Mouse (Mus musculus) small intestine, adult 2 months (tissue): ENCODE results near the gene Cmip. TPM values are rescaled to one million over a fixed set of nuclear protein-coding genes. Genes with fewer than 3 reads are reported as not detected.

ENCODE experiments used
- H3K27ac ChIP-seq: fragments of 200-500 bp; 2 replicates; pipeline ENCODE4 v1.5.1; 2012; ENCODE audit warnings: low read depth, low read length, control low read depth, inconsistent platforms; ENCODE audit not compliant: insufficient read depth
- H3K27me3 ChIP-seq: fragments of 200-500 bp; 2 replicates; pipeline ENCODE4 v1.6.1; 2012; ENCODE audit warnings: mild to moderate bottlenecking, moderate library complexity, low read length, inconsistent platforms; ENCODE audit not compliant: control insufficient read depth, insufficient read depth
- H3K36me3 ChIP-seq: fragments of 200-500 bp; 2 replicates; pipeline ENCODE4 v1.6.1; 2012; ENCODE audit warnings: mild to moderate bottlenecking, low read length, control low read depth, inconsistent platforms; ENCODE audit not compliant: control insufficient read depth, insufficient read depth
- H3K4me1 ChIP-seq: fragments of 200-500 bp; 2 replicates; pipeline ENCODE4 v1.6.1; 2012; ENCODE audit warnings: low read length, inconsistent platforms, mixed read lengths; ENCODE audit not compliant: control insufficient read depth, insufficient read depth, insufficient read length
- H3K4me3 ChIP-seq: fragments of 200-500 bp; 2 replicates; pipeline ENCODE4 v1.5.1; 2012; ENCODE audit warnings: low read depth, mild to moderate bottlenecking, control low read depth, inconsistent platforms, low read length, moderate library complexity
- CTCF ChIP-seq: fragments of 200-500 bp; IDR thresholded peaks from 2 replicates; pipeline ENCODE4 v1.5.1; 2012; ENCODE audit warnings: low read depth, mild to moderate bottlenecking, control low read depth, inconsistent platforms, low read length, moderate library complexity, mixed read lengths; ENCODE audit not compliant: insufficient replicate concordance, insufficient read length; ENCODE audit errors: extremely low read depth
- POLR2A ChIP-seq: fragments of 200-500 bp; IDR thresholded peaks from 2 replicates; pipeline ENCODE4 v1.6.1; 2012; ENCODE audit warnings: low read depth, mild to moderate bottlenecking, control low read depth, inconsistent platforms, low read length, moderate library complexity
- WGBS: fragments of 180-500 bp; shearing (Covaris S2); methylation state at CpG from one replicate; pipeline ENCODE4 v1.1.7; 2018; 5-methylcytosine and 5-hydroxymethylcytosine counted together
- polyA plus RNA-seq: library from polyadenylated mRNA; depleted of rRNA; stranded (reverse); fragments of >200 nt; gene quantifications from 2 replicates; pipeline ENCODE4 v1.2.3, GENCODE M21; 2012

Cmip gene
- polyA plus RNA-seq, 1 experiment: 129 TPM

DNA sequence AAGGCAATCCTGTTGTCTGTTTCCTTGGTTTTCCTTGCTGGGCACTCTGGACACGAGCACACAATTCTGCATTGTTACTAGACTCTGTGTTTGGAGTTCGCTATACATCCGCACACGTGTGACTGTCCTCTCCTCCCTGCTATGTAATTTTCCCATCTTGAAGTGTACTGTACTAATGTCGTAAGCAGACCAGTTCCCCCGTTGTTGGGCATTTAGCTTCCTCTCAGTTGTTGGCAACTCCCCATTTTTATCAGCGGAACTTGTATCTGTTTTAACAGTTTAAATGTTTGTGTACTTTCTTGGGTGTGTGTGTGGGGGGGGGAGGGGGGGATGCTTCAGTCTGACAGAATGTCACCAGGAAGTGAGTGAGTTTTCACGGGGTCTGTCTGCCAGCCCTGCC is 5.8 kb downstream of the Cmip start:
- Histone ChIP-seq H3K36me3 (no peaks in the 10 kb centered on the region), H3K4me1 (peaks cover 45% of the 10 kb centered on the region), H3K4me3 (no peak overlapping the region), H3K27me3 (no peaks in the 10 kb centered on the region), H3K27ac (peak overlapping the region; percentile 52)
- 9% methylated on average over 8 of the region's 8 CpGs for WGBS
- TF ChIP-seq CTCF (no peak), POLR2A (no peak)

DNA sequence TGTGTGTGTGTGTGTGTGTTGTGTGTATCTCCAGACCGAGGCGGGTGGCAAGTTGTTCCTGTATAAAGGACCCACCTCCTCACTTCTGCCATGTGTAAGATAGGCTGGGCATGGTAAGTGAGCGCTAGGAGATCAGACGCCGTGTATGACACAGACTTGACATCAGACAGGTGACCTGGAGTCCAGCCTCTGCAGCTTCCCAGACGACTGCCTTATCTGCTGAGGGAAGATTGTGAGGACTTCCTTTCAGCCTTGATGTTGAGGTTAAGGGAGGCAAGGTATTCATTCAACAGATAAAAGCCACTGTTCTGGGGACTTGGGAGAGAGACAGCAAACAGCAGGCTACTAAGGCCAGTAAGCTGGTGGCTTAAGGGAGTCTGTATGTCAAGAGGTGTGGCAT is 6.6 kb downstream of the Cmip start:
- 18% methylated on average over 6 of the region's 6 CpGs for WGBS
- H3K27ac ChIP-seq: peak overlapping the region; percentile 52
- H3K4me3 ChIP-seq: no peak overlapping the region
- TF ChIP-seq CTCF (no peak), POLR2A (no peak)
- no peaks in the 10 kb centered on the region; the same call in 1 of the 2 replicates for H3K36me3 ChIP-seq
- H3K4me1 ChIP-seq: peaks cover 48% of the 10 kb centered on the region
- no peaks in the 10 kb centered on the region for H3K27me3 ChIP-seq

DNA sequence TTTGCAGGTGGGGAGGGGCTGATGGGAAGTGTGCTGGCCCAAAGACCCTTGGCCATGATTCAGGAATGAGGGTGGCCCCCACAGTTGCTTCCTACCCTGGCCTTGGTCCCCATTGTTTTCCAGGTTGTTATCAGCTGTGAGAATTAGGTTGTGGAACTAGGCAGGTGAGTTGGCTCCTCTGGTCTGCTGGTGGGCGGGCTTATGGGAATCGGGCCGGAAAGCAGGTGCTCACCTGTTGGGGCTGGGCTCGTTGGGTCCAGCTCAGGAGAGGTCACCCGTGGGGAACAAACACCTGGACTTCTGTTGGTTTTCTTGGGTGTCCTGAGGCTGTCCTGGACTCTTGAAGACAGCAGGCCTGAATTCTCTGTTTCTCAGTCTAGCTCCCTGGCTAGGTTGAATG is 8.2 kb downstream of the Cmip start:
- no peak for TF ChIP-seq CTCF
- TF ChIP-seq POLR2A: no peak
- 26% methylated on average over 5 of the region's 5 CpGs for WGBS
- Histone ChIP-seq H3K27ac (no peak overlapping the region), H3K36me3 (no peaks in the 10 kb centered on the region; the same call in 1 of the 2 replicates), H3K4me1 (peaks cover 44% of the 10 kb centered on the region), H3K27me3 (no peaks in the 10 kb centered on the region), H3K4me3 (no peak overlapping the region)

DNA sequence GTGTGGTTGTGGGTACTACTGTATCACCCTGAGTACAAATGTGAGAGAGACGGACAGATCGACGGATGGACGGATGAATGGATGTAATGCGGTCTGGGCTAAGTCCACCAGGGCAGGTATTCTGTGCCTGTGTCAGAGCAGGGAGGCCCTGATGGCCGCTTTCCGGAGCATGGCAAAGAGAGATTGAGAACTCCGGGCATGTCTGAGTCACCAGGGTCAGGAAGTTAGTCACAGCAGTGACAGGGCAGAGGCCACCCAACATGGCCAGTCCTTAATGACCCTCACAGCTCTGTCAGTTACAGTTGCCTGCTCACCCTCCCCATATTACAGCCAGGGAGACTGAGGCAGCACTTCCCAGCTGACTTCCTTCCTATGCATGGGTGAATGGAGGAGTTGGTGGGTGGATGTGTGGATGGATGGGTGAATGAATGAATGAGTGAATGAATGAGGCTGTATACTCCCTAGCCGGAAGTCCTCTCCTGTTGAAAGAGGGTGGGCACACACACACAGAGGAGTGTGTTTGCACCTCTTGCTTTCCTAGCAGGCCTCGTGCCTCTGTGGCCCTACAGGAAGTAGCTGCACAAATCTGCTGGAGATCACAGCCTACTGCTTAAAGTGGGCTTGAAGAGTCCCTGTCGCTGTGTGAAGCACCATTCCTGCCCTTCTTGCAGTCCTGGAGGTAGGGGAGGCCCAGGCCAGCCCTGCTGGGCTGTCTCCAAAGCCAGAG is 10.7 kb downstream of the Cmip start:
- H3K36me3 ChIP-seq: no peaks in the 10 kb centered on the region; the same call in 1 of the 2 replicates
- peak overlapping the region; percentile 24 for H3K27ac ChIP-seq
- H3K27me3 ChIP-seq: no peaks in the 10 kb centered on the region
- H3K4me3 ChIP-seq: no peak overlapping the region
- WGBS: 69% methylated on average over 11 of the region's 11 CpGs
- H3K4me1 ChIP-seq: peaks cover 43% of the 10 kb centered on the region
- TF ChIP-seq CTCF (no peak), POLR2A (no peak)

DNA sequence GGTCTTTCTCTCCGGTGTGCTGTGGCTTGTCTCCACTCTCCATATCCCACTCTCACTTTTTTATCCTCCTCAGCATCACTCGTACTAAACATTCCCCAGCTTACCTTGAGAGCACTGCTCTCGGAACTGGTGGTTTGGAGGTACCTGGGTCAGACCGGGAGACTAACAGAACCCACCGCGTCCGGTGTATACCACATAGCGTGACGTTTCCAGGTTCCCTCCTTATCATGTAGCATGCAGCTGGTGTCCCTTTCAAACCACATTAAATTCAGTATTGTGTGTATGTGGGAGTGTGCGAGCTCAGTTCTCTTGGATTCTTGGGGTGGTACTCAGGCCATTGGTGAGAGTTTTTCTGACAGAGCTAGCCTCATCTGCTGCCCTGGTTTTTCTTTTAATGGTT is 21.4 kb downstream of the Cmip start:
- Histone ChIP-seq H3K4me1 (peaks cover 43% of the 10 kb centered on the region), H3K36me3 (peaks cover 3% of the 10 kb centered on the region; the same call in 1 of the 2 replicates), H3K27ac (no peak overlapping the region), H3K27me3 (no peaks in the 10 kb centered on the region), H3K4me3 (no peak overlapping the region)
- TF ChIP-seq CTCF (no peak), POLR2A (no peak)
- WGBS: 82% methylated on average over 10 of the region's 10 CpGs

DNA sequence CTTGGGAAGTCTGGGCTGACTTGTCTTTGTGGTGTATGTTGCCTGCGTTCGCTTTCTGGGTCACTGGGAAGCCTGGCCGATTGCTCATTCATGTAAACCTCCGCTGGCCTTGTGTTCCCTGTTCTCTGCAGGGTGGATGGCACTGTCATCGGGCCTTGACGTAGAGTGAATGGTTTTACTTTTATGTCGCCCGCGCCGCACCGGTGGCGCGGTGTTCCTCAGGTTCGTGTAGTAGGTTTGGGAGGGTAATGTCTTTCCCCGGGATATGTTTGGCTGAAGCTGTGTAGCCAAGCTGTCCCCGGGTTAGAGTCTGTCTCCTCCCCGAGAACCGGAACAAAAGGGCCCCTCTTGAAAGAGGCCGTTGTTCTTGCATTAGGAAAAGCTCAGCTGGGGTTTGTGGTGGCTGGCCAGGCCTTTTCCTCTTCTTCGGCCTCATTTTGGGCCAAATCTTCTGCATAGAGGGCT is 21.8 kb downstream of the Cmip start:
- Histone ChIP-seq H3K36me3 (peaks cover 3% of the 10 kb centered on the region; the same call in 1 of the 2 replicates), H3K4me3 (no peak overlapping the region), H3K27me3 (no peaks in the 10 kb centered on the region), H3K4me1 (peaks cover 44% of the 10 kb centered on the region), H3K27ac (0 out of 2 replicates have a peak overlapping the region, but pooled peaks have one; percentile 1)
- TF ChIP-seq CTCF (no peak), POLR2A (no peak)
- 52% methylated on average over 20 of the region's 20 CpGs for WGBS

DNA sequence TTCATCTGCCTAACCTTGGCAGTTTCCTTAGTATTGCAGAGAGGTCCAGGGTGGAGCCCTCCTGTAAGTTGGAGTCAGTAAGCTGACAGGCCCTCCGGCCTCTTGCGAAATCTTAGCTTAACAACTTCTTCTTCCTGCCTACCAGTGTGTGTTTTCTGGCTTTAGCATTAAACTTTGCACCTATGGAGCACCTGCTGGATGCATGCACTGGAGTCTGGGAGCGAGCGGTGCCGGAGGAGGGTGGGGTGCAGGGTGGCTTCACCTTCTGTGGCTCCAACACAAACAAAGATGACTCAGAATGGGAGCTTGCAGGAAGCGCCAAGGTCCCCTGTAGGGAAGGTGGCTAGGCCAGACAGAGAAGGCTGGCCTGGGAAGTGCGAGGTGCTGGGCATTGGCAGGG is 23.6 kb downstream of the Cmip start:
- peak overlapping the region; percentile 97 for H3K27ac ChIP-seq
- H3K27me3 ChIP-seq: no peaks in the 10 kb centered on the region
- TF ChIP-seq CTCF (no peak), POLR2A (peak; percentile 33; the same call in 1 of the 2 replicates)
- H3K36me3 ChIP-seq: peaks cover 3% of the 10 kb centered on the region; the same call in 1 of the 2 replicates
- WGBS: 18% methylated on average over 7 of the region's 7 CpGs
- peaks cover 46% of the 10 kb centered on the region for H3K4me1 ChIP-seq
- 0 out of 2 replicates have a peak overlapping the region, but pooled peaks have one; percentile 13 for H3K4me3 ChIP-seq
